Mouse (Mus musculus): ENCODE measurements around the gene Akap7. TPM values are rescaled to one million over a fixed set of nuclear protein-coding genes. Genes with fewer than 3 reads are reported as not detected.
A peak's percentile ranks its signal among the peaks of the same experiment; 100 is the strongest.

Gene Akap7
- polyA plus RNA-seq, 1 experiment from 2014 or later: 17.5 TPM

DNA sequence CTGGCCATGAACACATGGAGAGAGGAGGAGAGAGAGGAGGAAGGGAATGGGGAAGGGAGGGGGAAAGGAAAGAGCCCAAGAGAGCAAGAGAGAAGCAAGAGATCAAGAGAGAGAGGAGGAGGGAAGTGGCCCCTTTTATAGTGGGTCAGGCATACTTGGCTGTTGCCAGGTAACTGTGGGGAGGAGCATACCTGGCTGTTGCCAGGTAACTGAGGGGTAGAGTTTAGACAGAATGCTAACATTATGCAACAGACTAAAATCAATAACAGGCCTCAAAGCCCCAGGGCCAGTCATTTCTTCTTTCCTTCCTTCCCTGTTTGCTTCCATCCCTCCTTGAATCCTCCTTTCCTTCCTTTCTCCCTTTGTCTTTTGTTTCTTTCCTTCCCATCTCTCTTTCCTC is 10.0 kb upstream of the Akap7 start:
- no peaks in the 10 kb centered on the region for H3K36me3 ChIP-seq
- H3K27me3 ChIP-seq (ENCODE audit: low read depth, poor library complexity, severe bottlenecking): peaks cover 6% of the 10 kb centered on the region
- DNase-seq (ENCODE audit: low spot score): no peak
- H3K4me3 ChIP-seq: no peak overlapping the region
- H3K27ac ChIP-seq (replicated peaks): no peak overlapping the region
- no peaks in the 10 kb centered on the region for H3K9me3 ChIP-seq (replicated peaks)
- H3K4me1 ChIP-seq: peaks cover 12% of the 10 kb centered on the region

GRCm38 (mm10) chr10:25313856-25314584 is 6.3 kb upstream of the Akap7 start:
- H3K27ac ChIP-seq (replicated peaks): no peak overlapping the region
- 7% methylated on average over 17 of the region's 17 CpGs for WGBS
- H3K36me3 ChIP-seq: no peaks in the 10 kb centered on the region
- DNase-seq (ENCODE audit: low spot score): no peak
- no peaks in the 10 kb centered on the region for H3K9me3 ChIP-seq (replicated peaks)
- peak overlapping the region; percentile 11; the same call in 1 of the 2 replicates for H3K4me3 ChIP-seq
- peaks cover 6% of the 10 kb centered on the region for H3K27me3 ChIP-seq (ENCODE audit: low read depth, poor library complexity, severe bottlenecking)
- peaks cover 19% of the 10 kb centered on the region for H3K4me1 ChIP-seq

DNA sequence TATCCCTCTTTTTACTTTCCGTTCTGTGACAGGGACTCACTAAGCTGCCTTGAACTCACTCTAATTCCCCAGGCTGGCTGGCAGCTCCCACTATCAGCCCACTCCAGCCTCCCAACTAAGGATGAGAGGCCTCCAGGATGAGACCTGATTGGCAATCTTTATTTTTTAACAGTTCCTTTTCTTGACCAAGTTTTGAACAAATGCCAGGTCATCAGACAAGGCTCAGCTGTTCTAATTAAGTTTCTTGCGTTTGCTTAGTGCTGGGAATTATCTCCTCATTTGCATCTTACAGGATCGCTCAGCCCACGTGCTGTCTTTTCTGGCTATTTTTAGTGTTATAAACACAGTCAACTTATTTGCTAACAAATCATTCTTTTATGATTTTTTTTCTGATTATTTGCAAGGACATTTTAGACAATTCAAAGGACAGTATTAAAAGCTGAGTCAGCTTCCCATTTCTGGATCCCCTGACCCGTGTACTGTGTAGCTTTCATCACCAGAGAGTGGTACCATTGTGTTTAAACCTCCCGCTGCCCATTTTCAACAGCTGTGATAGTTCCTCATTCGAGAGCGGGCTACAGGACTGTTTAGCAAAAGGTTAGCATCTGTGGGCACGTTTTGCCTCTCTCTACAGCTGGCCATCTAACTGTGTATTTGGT is 4.0 kb upstream of the Akap7 start:
- peaks cover 6% of the 10 kb centered on the region for H3K27me3 ChIP-seq (ENCODE audit: low read depth, poor library complexity, severe bottlenecking)
- peaks cover 13% of the 10 kb centered on the region for H3K4me1 ChIP-seq
- no peaks in the 10 kb centered on the region for H3K36me3 ChIP-seq
- 61% methylated on average over 9 of the region's 9 CpGs for WGBS
- no peak for DNase-seq (ENCODE audit: low spot score)
- no peaks in the 10 kb centered on the region for H3K9me3 ChIP-seq (replicated peaks)
- no peak overlapping the region for H3K27ac ChIP-seq (replicated peaks)
- no peak overlapping the region for H3K4me3 ChIP-seq

GRCm38 (mm10) chr10:25310736-25311135 is 3.1 kb upstream of the Akap7 start:
- WGBS: 79% methylated on average over 4 of the region's 4 CpGs
- peaks cover 13% of the 10 kb centered on the region for H3K4me1 ChIP-seq

GRCm38 (mm10) chr10:25309996-25310395 is 2.3 kb upstream of the Akap7 start:
- 92% methylated on average over 5 of the region's 5 CpGs for WGBS
- H3K9me3 ChIP-seq (replicated peaks): no peaks in the 10 kb centered on the region
- peaks cover 13% of the 10 kb centered on the region for H3K4me1 ChIP-seq
- no peak overlapping the region for H3K27ac ChIP-seq (replicated peaks)
- no peak for DNase-seq (ENCODE audit: low spot score)
- no peaks in the 10 kb centered on the region for H3K36me3 ChIP-seq
- H3K27me3 ChIP-seq (ENCODE audit: low read depth, poor library complexity, severe bottlenecking): peaks cover 6% of the 10 kb centered on the region
- no peak overlapping the region for H3K4me3 ChIP-seq

More at GRCm38 (mm10) chr10:25310736-25311135, 3.1 kb upstream of the Akap7 start:
- H3K4me3 ChIP-seq: no peak overlapping the region
- H3K9me3 ChIP-seq (replicated peaks): no peaks in the 10 kb centered on the region
- H3K27ac ChIP-seq (replicated peaks): no peak overlapping the region
- H3K36me3 ChIP-seq: no peaks in the 10 kb centered on the region
- peaks cover 6% of the 10 kb centered on the region for H3K27me3 ChIP-seq (ENCODE audit: low read depth, poor library complexity, severe bottlenecking)
- no peak for DNase-seq (ENCODE audit: low spot score)

DNA sequence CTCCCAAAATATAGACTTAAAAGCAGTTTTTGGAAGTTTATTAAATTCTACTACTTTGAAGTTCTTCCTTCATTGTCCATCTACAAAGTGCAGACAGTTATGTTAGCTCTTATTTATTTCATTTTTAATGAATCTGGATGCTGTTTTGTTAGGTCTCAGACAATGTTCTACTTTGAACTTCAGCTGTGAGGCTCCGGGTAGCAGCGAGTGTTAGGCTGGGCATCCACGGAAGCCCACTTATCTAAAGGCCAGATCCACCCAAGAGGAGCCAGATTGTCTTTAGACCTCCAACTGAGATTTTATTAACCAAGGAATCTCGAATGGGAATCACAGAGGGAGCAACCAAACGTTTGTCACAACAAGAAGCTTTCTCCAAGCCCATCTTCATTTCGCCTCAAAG is 2.5 kb downstream of the Akap7 start:
- WGBS: 69% methylated on average over 6 of the region's 6 CpGs
- Histone ChIP-seq H3K36me3 (no peaks in the 10 kb centered on the region), H3K9me3 (replicated peaks) (no peaks in the 10 kb centered on the region), H3K27ac (replicated peaks) (no peak overlapping the region), H3K4me1 (no peaks in the 10 kb centered on the region), H3K27me3 (ENCODE audit: low read depth, poor library complexity, severe bottlenecking) (no peaks in the 10 kb centered on the region), H3K4me3 (no peak overlapping the region)
- no peak for DNase-seq (ENCODE audit: low spot score)

DNA sequence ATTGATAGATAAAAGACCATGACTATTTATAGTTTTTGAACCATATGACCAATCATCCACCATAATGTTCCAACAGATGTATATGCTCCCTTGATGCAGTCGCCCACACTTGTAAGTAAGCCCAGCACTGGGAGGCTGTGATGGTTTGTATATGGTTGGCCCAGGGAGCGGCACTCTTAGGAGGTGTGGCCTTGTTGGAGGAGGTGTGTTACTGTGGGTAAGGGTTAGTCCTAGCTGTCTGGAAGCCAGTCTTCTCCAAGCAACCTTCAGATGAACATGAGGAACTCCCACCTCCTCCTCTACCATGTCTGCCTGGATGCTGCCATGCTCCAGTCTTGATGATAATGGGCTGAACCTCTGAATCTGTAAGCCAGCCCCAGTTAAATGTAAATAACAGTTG is 3.1 kb downstream of the Akap7 start:
- DNase-seq (ENCODE audit: low spot score): no peak
- 93% methylated on average over 2 of the region's 2 CpGs for WGBS
- no peaks in the 10 kb centered on the region for H3K9me3 ChIP-seq (replicated peaks)
- H3K4me1 ChIP-seq: no peaks in the 10 kb centered on the region
- H3K4me3 ChIP-seq: no peak overlapping the region
- no peak overlapping the region for H3K27ac ChIP-seq (replicated peaks)
- no peaks in the 10 kb centered on the region for H3K36me3 ChIP-seq
- no peaks in the 10 kb centered on the region for H3K27me3 ChIP-seq (ENCODE audit: low read depth, poor library complexity, severe bottlenecking)

DNA sequence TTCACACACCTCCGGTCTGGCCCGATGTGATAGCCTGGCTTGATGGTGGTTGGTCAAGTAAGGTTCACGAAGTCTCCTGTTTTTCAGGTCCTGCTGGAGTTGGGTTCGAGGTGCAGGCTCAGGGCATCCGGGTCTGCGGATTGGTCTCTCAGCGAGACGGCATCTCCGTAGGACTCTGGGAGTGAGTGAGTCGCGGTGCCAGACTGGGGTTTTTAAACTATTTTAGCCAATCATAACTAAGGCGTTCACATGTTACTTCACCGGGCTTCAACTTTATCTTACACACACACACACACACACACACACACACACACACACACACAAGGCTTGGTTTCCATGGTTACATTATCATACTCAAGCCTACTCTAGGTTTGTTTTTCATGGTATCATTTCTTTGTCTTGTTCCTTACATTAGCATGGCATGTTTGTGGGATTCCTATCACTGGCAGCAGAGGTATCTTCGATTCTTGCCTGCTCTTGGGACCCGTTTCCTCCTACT is 8.6 kb downstream of the Akap7 start:
- Histone ChIP-seq H3K4me3 (no peak overlapping the region), H3K9me3 (replicated peaks) (no peaks in the 10 kb centered on the region), H3K27me3 (ENCODE audit: low read depth, poor library complexity, severe bottlenecking) (no peaks in the 10 kb centered on the region), H3K4me1 (peaks cover 28% of the 10 kb centered on the region), H3K36me3 (no peaks in the 10 kb centered on the region), H3K27ac (replicated peaks) (no peak overlapping the region)
- 94% methylated on average over 15 of the region's 15 CpGs for WGBS
- DNase-seq (ENCODE audit: low spot score): no peak

DNA sequence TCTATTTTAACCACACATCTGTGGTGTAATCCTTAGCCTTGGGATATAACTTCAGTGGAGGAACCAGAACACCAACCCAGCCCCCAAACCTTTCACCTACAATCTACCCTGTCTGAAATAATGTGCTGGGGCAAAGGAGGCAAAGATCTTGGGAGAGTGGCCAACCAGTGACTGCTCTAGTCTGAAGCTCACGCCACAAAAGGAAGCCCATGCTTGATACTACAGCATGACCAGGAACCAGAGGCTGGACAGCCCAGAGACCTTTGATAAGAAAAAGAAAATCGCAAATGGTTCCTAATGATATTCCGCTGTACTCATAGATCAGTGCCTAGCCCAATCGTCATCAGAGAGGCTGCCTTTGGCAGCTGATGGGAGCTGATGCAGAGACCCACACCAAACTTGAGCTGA is 9.4 kb downstream of the Akap7 start:
- Histone ChIP-seq H3K27me3 (ENCODE audit: low read depth, poor library complexity, severe bottlenecking) (no peaks in the 10 kb centered on the region), H3K9me3 (replicated peaks) (no peaks in the 10 kb centered on the region), H3K36me3 (no peaks in the 10 kb centered on the region), H3K4me1 (peaks cover 28% of the 10 kb centered on the region), H3K27ac (replicated peaks) (peak overlapping the region; percentile 94), H3K4me3 (peak overlapping the region; percentile 71; the same call in 1 of the 2 replicates)
- no peak for DNase-seq (ENCODE audit: low spot score)
- WGBS: 86% methylated on average over 4 of the region's 4 CpGs

GRCm38 (mm10) chr10:25297666-25298263 is 9.9 kb downstream of the Akap7 start:
- H3K4me3 ChIP-seq: peak overlapping the region; percentile 71
- H3K27me3 ChIP-seq (ENCODE audit: low read depth, poor library complexity, severe bottlenecking): no peaks in the 10 kb centered on the region
- peak; percentile 19 for DNase-seq (ENCODE audit: low spot score)
- peaks cover 28% of the 10 kb centered on the region for H3K4me1 ChIP-seq
- no peaks in the 10 kb centered on the region for H3K36me3 ChIP-seq
- H3K9me3 ChIP-seq (replicated peaks): no peaks in the 10 kb centered on the region
- 45% methylated on average over 12 of the region's 12 CpGs for WGBS
- peak overlapping the region; percentile 94 for H3K27ac ChIP-seq (replicated peaks)

GRCm38 (mm10) chr10:25296657-25297369 is 10.9 kb downstream of the Akap7 start:
- H3K27ac ChIP-seq (replicated peaks): peak overlapping the region; percentile 94
- no peaks in the 10 kb centered on the region for H3K36me3 ChIP-seq
- no peaks in the 10 kb centered on the region for H3K9me3 ChIP-seq (replicated peaks)
- peaks cover 28% of the 10 kb centered on the region for H3K4me1 ChIP-seq
- H3K4me3 ChIP-seq: peak overlapping the region; percentile 71
- DNase-seq (ENCODE audit: low spot score): peak; percentile 84
- under 1% methylated on average over 80 of the region's 81 CpGs for WGBS
- no peaks in the 10 kb centered on the region for H3K27me3 ChIP-seq (ENCODE audit: low read depth, poor library complexity, severe bottlenecking)

DNA sequence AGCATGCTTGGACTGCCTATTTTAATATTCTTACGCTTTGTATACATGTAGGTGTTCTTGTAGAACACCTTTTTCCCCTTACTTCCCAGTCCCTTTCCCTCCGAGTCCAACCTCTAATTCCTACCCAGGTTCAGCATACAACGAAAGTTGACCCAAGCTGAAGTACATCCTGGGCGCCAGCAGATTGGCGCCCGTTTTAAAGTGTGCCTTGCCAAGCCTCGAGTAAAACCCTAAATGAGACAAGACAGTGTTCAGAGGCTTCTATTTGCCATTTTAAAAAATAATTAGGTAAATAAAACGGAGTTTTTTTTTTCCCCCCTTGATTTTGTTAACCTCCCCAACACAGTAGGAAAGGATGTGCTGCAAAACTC is 11.4 kb downstream of the Akap7 start:
- H3K36me3 ChIP-seq: no peaks in the 10 kb centered on the region
- peak overlapping the region; percentile 71 for H3K4me3 ChIP-seq
- H3K4me1 ChIP-seq: peaks cover 28% of the 10 kb centered on the region
- 49% methylated on average over 8 of the region's 8 CpGs for WGBS
- no peak for DNase-seq (ENCODE audit: low spot score)
- no peaks in the 10 kb centered on the region for H3K9me3 ChIP-seq (replicated peaks)
- H3K27ac ChIP-seq (replicated peaks): peak overlapping the region; percentile 94
- no peaks in the 10 kb centered on the region for H3K27me3 ChIP-seq (ENCODE audit: low read depth, poor library complexity, severe bottlenecking)

Data from midbrain, embryonic 10.5 days (tissue).